Mouse (Mus musculus) MEL (cell line): ENCODE measurements around the gene Rsph6a.

ENCODE experiments used
- CTCF ChIP-seq, 3 experiments: IDR thresholded peaks in 2 of 3; conservative IDR thresholded peaks in 1 of 3; 2 replicates each; pipeline ENCODE4 v1.5.1; 2011 to 2012; ENCODE audit warnings: low read length in 3 of 3, low read depth in 2 of 3, mild to moderate bottlenecking in 2 of 3, improper control_type of control experiment in 1 of 3, inconsistent platforms in 1 of 3, mixed read lengths in 1 of 3, moderate library complexity in 1 of 3; ENCODE audit not compliant: control insufficient read depth in 1 of 3, insufficient read depth in 1 of 3, poor library complexity in 1 of 3, severe bottlenecking in 1 of 3
- E2F4 ChIP-seq: IDR thresholded peaks from 2 replicates; pipeline ENCODE4 v1.6.1; 2011; ENCODE audit warnings: low read depth, low read length, improper control_type of control experiment, borderline replicate concordance
- NRF1 ChIP-seq: IDR thresholded peaks from 2 replicates; pipeline ENCODE4 v1.6.1; 2014; ENCODE audit warnings: low read depth, mild to moderate bottlenecking, inconsistent platforms, low read length, improper control_type of control experiment, moderate library complexity; ENCODE audit not compliant: poor library complexity, insufficient read depth, severe bottlenecking
- POLR2A ChIP-seq, 2 experiments: IDR thresholded peaks; 2 replicates each; pipeline ENCODE4 v1.6.1; 2011 to 2012; ENCODE audit warnings: low read length in 2 of 2, mild to moderate bottlenecking in 2 of 2, control low read depth in 1 of 2, improper control_type of control experiment in 1 of 2, low read depth in 1 of 2, moderate library complexity in 1 of 2; ENCODE audit not compliant: control insufficient read depth in 1 of 2, insufficient read depth in 1 of 2, poor library complexity in 1 of 2
- POLR2AphosphoS5 ChIP-seq: IDR thresholded peaks from 2 replicates; pipeline ENCODE4 v1.6.1; 2012; ENCODE audit warnings: low read depth, borderline replicate concordance, mild to moderate bottlenecking, inconsistent platforms, low read length, moderate library complexity, mixed read lengths
- RAD21 ChIP-seq: IDR thresholded peaks from 2 replicates; pipeline ENCODE4 v1.6.1; 2011; ENCODE audit warnings: mild to moderate bottlenecking, low read depth, low read length, improper control_type of control experiment

GRCm38 (mm10) chr7:19119083-19119482 is 64.6 kb downstream of the Rsph6a start:
- TF ChIP-seq CTCF (IDR thresholded peaks at IDR 0.05 in 2 of 3, conservative IDR thresholded peaks at IDR 0.05 in 1 of 3; ENCODE audit: control insufficient read depth in 1 of 3, insufficient read depth in 1 of 3, low read depth in 2 of 3, low read length in 3 of 3, poor library complexity in 1 of 3, severe bottlenecking in 1 of 3): no peak
- TF ChIP-seq E2F4: no peak
- no peak for TF ChIP-seq POLR2A (IDR thresholded peaks at IDR 0.05; ENCODE audit: control insufficient read depth in 1 of 2, insufficient read depth in 1 of 2, low read depth in 1 of 2, low read length in 2 of 2, poor library complexity in 1 of 2)
- TF ChIP-seq POLR2AphosphoS5: no peak
- TF ChIP-seq NRF1: no peak
- no peak for TF ChIP-seq RAD21
